Mouse (Mus musculus): ENCODE measurements around the gene Raet1e. TPM values are rescaled to one million over a fixed set of nuclear protein-coding genes. Genes with fewer than 3 reads are reported as not detected.
"Not testable (repeated sequence)": the region's sequence is repeated elsewhere in the genome, so short reads cannot be mapped to it uniquely, and the experiment has no call there.

The Raet1e gene
- polyA plus RNA-seq, 1 experiment from 2014 or later = 1.3 TPM

DNA sequence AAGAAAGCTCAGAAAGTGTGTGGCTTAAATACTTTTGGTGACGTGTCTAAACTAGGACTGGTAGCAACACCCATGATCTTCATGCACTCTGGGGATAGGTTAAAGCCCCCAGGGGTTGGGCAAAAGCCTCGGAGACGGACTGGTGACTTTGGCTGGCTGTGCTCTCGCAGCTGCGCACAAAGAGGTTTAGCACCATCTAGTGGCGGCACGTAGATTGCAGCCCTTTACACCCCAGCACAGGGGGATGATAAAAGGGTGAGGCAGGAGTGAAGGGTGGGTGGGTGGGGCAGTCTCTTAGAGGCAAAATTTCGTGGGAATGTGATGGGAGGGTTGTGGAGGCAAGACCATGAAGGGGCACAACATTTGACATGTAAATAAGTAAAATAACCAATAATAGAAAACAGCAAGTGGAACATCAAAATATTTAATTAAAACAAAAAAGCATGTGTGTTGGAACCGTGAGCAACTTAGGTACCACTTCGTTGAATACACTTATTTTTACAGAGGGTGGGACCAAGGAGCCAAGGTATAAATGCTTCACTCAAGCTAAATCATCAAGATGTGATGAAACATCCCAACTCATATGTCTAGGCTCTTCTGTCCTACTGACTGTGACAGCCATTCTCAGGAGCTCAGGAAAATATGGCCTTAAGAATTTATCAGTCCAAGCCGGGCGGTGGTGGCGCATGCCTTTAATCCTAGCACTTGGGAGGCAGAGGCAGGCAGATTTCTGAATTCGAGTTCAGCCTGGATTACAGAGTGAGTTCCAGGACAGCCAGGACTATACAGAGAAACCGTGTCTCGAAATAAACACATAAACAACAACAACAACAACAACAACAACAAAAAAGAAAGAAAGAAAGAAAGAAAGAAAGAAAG lies 5.6 kb downstream of the Raet1e start:
- not testable (repeated sequence) for H3K27ac ChIP-seq (replicated peaks; ENCODE audit: low read depth, low read length); H3K9ac ChIP-seq (replicated peaks; ENCODE audit: low read length); H3K4me1 ChIP-seq (ENCODE audit: control insufficient read depth, insufficient read depth, low read length); H3K9me3 ChIP-seq (ENCODE audit: control insufficient read depth, low read length); H3K36me3 ChIP-seq (ENCODE audit: control insufficient read depth, insufficient read depth, low read length); H3K4me3 ChIP-seq (replicated peaks; ENCODE audit: low read depth, low read length)
- Histone ChIP-seq H3K4me2 (ENCODE audit: low read length) (peak overlapping the region; percentile 39), H3K27me3 (ENCODE audit: control insufficient read depth, insufficient read depth, low read length) (peaks cover 18% of the 10 kb centered on the region)
- ATAC-seq (ENCODE audit: low FRiP score, low TSS enrichment) (peak; percentile 60; the same call in 1 of the 2 replicates), DNase-seq (peak; percentile 79)
- 37% methylated on average over 13 of the region's 16 CpGs for WGBS

DNA sequence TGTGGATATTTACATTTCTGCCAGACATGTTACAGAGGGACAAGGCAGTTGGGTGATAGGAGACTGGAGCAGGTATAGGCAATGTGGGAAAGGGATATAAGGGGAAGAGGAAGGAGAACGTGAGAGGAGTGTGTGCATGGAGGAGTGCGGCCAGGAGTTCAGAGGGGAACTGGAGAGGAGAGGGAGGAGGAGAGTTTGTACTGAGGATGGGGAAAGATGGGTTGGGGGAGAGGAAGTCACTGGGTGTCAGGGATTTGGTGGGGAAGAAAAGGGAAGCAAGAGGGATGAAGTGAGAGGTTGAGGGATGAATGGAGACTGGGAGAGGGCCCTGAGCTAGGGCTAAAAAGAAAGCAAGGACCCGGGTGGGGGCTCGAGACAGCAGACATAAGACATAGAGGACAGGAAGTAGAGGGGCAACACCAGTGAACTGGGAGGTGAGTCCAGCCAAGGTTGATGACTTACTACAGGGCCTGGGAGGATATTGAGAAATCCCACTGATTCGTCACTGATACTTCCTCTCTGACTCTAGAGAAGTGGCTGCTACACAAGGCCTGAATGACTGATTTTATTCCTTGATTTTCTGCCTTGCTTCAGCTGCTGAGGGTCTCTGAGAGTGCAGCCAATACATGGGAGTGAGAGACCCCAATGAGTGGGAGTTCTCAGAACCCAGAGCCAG lies 7.1 kb downstream of the Raet1e start:
- not testable (repeated sequence) for DNase-seq; ATAC-seq (ENCODE audit: low FRiP score, low TSS enrichment); H3K9ac ChIP-seq (replicated peaks; ENCODE audit: low read length); H3K27me3 ChIP-seq (ENCODE audit: control insufficient read depth, insufficient read depth, low read length); H3K4me2 ChIP-seq (ENCODE audit: low read length); H3K27ac ChIP-seq (replicated peaks; ENCODE audit: low read depth, low read length); H3K9me3 ChIP-seq (ENCODE audit: control insufficient read depth, low read length); H3K4me3 ChIP-seq (replicated peaks; ENCODE audit: low read depth, low read length); H3K36me3 ChIP-seq (ENCODE audit: control insufficient read depth, insufficient read depth, low read length); H3K4me1 ChIP-seq (ENCODE audit: control insufficient read depth, insufficient read depth, low read length)
- 71% methylated on average over 5 of the region's 5 CpGs for WGBS

DNA sequence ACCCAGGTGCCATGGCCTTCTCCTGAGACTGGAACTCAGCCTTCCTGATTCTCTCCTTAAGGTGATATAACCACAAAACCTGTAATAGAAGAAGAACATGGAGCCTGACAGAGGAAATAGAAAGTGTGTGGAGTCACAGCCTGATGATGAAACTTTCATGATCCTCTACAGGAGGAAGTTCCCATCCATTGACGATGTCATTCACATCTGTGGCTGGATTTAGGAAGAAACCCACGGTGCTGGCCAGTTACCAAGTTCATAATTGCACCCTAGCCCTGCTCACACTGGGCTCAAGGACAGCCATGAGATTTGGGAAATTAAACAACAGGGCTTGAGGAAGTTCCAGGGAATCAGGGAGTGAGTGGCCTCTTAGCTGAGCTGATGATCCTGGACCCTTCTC lies 7.7 kb downstream of the Raet1e start:
- DNase-seq; H3K27me3 ChIP-seq (ENCODE audit: control insufficient read depth, insufficient read depth, low read length); H3K36me3 ChIP-seq (ENCODE audit: control insufficient read depth, insufficient read depth, low read length); H3K27ac ChIP-seq (replicated peaks; ENCODE audit: low read depth, low read length); H3K9ac ChIP-seq (replicated peaks; ENCODE audit: low read length); H3K4me2 ChIP-seq (ENCODE audit: low read length); H3K9me3 ChIP-seq (ENCODE audit: control insufficient read depth, low read length); ATAC-seq (ENCODE audit: low FRiP score, low TSS enrichment); H3K4me3 ChIP-seq (replicated peaks; ENCODE audit: low read depth, low read length); H3K4me1 ChIP-seq (ENCODE audit: control insufficient read depth, insufficient read depth, low read length): not testable (repeated sequence)
- 75% methylated on average over 2 of the region's 2 CpGs for WGBS

DNA sequence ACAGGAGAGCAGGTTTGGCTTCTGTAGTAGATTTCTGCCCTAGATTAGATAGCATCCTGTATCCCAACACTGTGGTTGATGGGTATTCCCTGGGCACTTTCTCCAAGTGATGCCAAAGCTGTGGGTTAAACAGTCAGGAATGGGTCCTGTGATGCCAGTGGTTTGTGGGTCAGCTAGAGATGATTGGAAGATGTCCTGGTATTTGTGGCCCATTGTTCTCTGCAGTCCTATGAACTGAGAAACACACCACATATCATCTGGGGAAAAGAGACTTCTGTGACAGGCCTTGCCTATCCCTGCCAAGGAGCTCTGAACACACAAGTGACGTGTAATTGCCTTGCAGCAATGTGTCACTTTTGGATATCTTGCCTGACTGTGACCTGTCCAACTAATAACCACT lies 8.7 kb downstream of the Raet1e start:
- not testable (repeated sequence) for H3K9me3 ChIP-seq (ENCODE audit: control insufficient read depth, low read length); H3K36me3 ChIP-seq (ENCODE audit: control insufficient read depth, insufficient read depth, low read length); H3K4me2 ChIP-seq (ENCODE audit: low read length); ATAC-seq (ENCODE audit: low FRiP score, low TSS enrichment); H3K4me1 ChIP-seq (ENCODE audit: control insufficient read depth, insufficient read depth, low read length); H3K9ac ChIP-seq (replicated peaks; ENCODE audit: low read length); H3K4me3 ChIP-seq (replicated peaks; ENCODE audit: low read depth, low read length); H3K27ac ChIP-seq (replicated peaks; ENCODE audit: low read depth, low read length); H3K27me3 ChIP-seq (ENCODE audit: control insufficient read depth, insufficient read depth, low read length); DNase-seq
- WGBS = 90% methylated on average over 1 of the region's 1 CpGs

DNA sequence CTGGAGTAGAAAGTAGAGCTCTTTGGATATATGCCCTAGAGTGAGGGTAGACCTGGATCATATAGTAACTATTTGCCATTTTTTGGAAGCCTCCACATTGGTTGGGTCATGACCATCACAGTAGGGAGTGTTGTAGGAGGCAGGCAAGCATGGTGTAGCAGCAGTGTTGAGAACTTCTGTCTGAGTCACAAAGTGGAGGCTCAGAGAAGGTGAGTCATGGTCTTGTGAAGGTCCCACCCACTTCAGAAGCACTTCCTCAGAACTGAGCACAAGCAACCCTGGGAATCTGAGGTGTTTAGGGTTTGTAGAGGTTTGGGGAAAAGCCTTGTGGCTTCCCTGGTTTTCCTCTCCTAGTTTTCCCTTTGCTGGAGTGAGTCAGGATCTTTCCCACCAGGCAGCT lies 10.7 kb downstream of the Raet1e start:
- H3K4me2 ChIP-seq (ENCODE audit: low read length); H3K9ac ChIP-seq (replicated peaks; ENCODE audit: low read length); H3K9me3 ChIP-seq (ENCODE audit: control insufficient read depth, low read length); H3K27me3 ChIP-seq (ENCODE audit: control insufficient read depth, insufficient read depth, low read length); H3K4me3 ChIP-seq (replicated peaks; ENCODE audit: low read depth, low read length); ATAC-seq (ENCODE audit: low FRiP score, low TSS enrichment); DNase-seq; H3K27ac ChIP-seq (replicated peaks; ENCODE audit: low read depth, low read length); H3K36me3 ChIP-seq (ENCODE audit: control insufficient read depth, insufficient read depth, low read length); H3K4me1 ChIP-seq (ENCODE audit: control insufficient read depth, insufficient read depth, low read length): not testable (repeated sequence)

DNA sequence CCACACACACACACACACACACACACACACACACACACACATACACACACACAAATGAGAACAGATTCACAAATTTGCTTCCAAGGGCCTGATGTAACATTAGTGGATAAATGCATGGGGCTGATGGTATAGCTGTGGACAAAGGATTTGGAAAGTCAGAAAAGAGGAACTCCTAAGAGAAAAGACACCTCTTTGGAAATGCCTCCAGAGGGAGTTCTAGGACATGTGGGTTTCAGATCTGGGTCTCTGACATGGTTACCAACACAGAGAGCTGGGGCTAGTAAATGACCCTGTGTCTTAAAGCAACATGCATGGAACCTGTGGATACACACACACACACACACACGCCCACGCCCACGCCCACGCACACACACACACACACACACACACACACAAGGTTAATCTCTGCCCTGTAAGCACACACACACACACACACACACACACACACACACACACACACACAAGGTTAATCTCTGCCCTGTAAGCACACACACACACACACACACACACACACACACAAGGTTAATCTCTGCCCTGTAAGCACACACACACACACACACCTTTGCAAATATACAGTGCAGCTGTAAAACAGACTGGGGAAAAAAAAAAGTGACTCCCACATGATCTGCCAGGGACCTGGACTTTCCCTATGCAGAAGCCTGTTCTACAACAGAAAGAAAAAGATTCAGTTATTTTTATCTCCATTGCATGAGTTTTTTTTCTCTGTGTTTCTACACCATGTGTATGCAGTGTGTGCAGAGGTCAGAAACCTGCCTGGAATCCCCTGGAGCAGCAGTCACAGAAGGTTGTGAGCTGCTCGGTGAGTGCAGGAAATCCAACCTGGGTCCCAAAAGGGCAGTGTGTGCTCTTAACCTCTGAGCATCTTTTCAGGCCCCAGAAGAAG lies 14.3 kb downstream of the Raet1e start:
- H3K4me1 ChIP-seq (ENCODE audit: control insufficient read depth, insufficient read depth, low read length); H3K9ac ChIP-seq (replicated peaks; ENCODE audit: low read length); H3K27ac ChIP-seq (replicated peaks; ENCODE audit: low read depth, low read length); H3K27me3 ChIP-seq (ENCODE audit: control insufficient read depth, insufficient read depth, low read length); H3K9me3 ChIP-seq (ENCODE audit: control insufficient read depth, low read length); DNase-seq; H3K4me3 ChIP-seq (replicated peaks; ENCODE audit: low read depth, low read length); ATAC-seq (ENCODE audit: low FRiP score, low TSS enrichment); H3K4me2 ChIP-seq (ENCODE audit: low read length); H3K36me3 ChIP-seq (ENCODE audit: control insufficient read depth, insufficient read depth, low read length): not testable (repeated sequence)
- WGBS = 80% methylated on average over 4 of the region's 5 CpGs

DNA sequence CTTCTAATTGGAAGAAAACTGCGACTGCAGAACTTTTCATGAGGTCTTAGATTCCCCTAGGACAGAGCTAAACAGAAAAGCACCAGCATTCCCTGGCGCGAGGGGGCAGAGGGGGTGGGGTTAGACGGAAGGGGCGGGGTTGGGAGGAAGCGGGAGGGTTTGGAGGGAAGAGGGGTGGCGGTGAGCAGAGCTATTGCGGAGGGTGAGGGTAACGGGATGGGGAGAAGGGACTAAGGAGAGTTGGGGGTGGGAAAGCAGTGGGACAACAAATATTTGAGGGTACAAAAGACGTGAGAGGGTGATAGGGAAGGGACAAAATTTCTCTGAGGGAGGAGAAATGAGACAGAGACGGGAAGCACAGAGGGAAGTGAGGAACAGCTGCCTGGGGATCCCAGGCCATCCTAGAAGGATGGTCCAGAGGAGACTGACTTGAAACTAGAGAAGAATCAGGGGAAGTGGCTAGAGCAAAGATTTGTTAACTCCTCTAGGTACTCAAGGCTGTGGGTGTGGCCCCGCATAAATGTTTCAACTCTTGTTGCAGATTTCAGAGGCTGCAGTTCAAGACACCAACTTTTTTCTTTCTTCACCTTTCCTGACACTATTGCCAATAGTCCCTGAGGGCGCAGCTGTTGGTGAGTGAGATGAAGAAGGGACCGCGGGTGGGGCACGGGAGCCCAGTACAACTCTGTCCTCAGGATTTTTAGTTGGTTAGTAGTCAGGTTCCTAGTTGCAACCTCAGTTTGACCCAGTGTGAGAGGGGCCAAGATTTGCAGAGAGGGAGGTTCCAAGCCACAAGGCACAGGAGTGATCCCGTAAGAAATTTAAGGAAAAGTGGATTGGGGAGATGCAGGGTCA lies 15.2 kb downstream of the Raet1e start:
- not testable (repeated sequence) for H3K9ac ChIP-seq (replicated peaks; ENCODE audit: low read length); H3K9me3 ChIP-seq (ENCODE audit: control insufficient read depth, low read length); DNase-seq; H3K27me3 ChIP-seq (ENCODE audit: control insufficient read depth, insufficient read depth, low read length); H3K4me2 ChIP-seq (ENCODE audit: low read length); H3K4me3 ChIP-seq (replicated peaks; ENCODE audit: low read depth, low read length); H3K36me3 ChIP-seq (ENCODE audit: control insufficient read depth, insufficient read depth, low read length); H3K27ac ChIP-seq (replicated peaks; ENCODE audit: low read depth, low read length); H3K4me1 ChIP-seq (ENCODE audit: control insufficient read depth, insufficient read depth, low read length); ATAC-seq (ENCODE audit: low FRiP score, low TSS enrichment)
- WGBS = 15% methylated on average over 11 of the region's 17 CpGs

DNA sequence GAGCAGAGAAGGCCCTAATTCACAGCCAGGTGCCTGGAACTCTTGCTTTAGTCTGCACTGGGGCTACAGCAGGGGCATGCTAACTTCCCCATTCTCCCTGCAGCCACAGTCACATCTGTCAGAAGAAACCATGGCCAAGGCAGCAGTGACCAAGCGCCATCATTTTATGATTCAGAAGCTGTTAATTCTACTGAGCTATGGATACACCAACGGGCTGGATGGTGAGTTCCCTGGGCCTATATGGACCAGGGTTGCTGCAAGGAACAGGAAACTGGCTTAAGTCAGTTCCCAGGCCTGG lies 15.8 kb downstream of the Raet1e start:
- 80% methylated on average over 2 of the region's 2 CpGs for WGBS

More for the DNA sequence above, 15.8 kb downstream of the Raet1e start:
- H3K4me2 ChIP-seq (ENCODE audit: low read length); H3K4me3 ChIP-seq (replicated peaks; ENCODE audit: low read depth, low read length); H3K4me1 ChIP-seq (ENCODE audit: control insufficient read depth, insufficient read depth, low read length); DNase-seq; H3K36me3 ChIP-seq (ENCODE audit: control insufficient read depth, insufficient read depth, low read length); H3K9me3 ChIP-seq (ENCODE audit: control insufficient read depth, low read length); H3K27ac ChIP-seq (replicated peaks; ENCODE audit: low read depth, low read length); ATAC-seq (ENCODE audit: low FRiP score, low TSS enrichment); H3K27me3 ChIP-seq (ENCODE audit: control insufficient read depth, insufficient read depth, low read length); H3K9ac ChIP-seq (replicated peaks; ENCODE audit: low read length): not testable (repeated sequence)

Measured in midbrain, embryonic 14.5 days (tissue).